Mouse (Mus musculus): ENCODE data around the gene Pacs1. TPM values are rescaled to one million over a fixed set of nuclear protein-coding genes. Genes with fewer than 3 reads are reported as not detected.

The Pacs1 gene
- polyA plus RNA-seq, 1 experiment from 2014 or later: 23.4 TPM

DNA sequence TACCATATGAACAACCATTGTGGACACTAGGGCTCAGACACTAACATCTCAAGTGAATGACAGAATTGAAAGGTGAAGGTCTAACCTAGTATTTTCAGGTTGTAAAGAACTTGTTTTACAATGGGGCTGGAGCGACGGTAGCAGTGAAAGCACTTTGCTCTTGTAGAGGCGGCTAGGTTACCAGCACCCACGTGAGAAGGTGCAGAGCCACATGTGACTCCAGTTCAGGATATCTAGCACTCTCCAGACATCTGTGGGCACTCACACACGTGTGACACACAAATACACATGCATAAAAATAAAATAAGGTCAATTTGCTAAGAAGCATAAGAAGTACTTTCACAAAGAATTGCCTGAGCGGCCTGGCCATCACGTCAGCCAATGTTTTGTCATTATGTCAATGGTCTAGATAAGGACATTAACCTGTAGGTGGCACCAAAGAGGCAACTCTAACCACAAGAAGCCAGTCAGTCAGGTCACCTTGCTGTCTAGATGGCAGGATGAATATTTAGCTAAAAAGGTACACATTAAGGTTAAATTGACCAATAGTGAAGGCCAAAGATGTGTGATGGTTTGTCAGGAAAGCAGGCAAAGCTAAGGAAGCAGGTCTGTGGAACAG lies 77.4 kb downstream of the Pacs1 start:
- 56% methylated on average over 7 of the region's 7 CpGs for WGBS
- H3K36me3 ChIP-seq (ENCODE audit: control insufficient read depth, insufficient read depth, low read length): no peaks in the 10 kb centered on the region
- ATAC-seq (replicated peaks; ENCODE audit: low FRiP score, low TSS enrichment, low read depth) (no peak), DNase-seq (ENCODE audit: low spot score) (peak; percentile 60)
- H3K9me3 ChIP-seq (ENCODE audit: control insufficient read depth, low read length): no peaks in the 10 kb centered on the region
- no peaks in the 10 kb centered on the region for H3K27me3 ChIP-seq (replicated peaks; ENCODE audit: control insufficient read depth, insufficient read depth, low read length)
- H3K4me3 ChIP-seq (ENCODE audit: low read depth, low read length): no peak overlapping the region
- no peak overlapping the region for H3K27ac ChIP-seq (ENCODE audit: low read depth)
- no peak overlapping the region for H3K4me2 ChIP-seq (ENCODE audit: low read length)
- H3K4me1 ChIP-seq (replicated peaks; ENCODE audit: control insufficient read depth, insufficient read depth, low read length): peaks cover 8% of the 10 kb centered on the region; the same call in 1 of the 2 replicates
- H3K9ac ChIP-seq (ENCODE audit: low read length): no peak overlapping the region

DNA sequence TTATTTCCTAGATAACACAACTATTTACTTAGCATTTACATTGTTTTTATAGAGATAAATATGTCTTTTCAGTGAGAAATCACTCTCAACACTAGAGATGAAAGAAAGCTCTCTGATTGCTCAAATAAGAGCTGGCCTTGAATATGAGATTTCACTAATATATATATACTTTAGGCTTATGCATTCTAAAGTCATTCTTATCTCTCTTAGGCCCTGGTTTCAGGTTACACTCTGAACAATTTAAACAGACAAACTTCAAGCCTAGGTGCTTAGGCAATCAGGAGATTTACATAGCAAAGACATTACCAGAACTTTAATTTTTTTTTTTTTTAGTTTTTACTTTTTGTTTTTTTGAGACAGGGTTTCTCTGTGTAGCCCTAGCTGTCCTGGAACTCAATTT lies 80.5 kb downstream of the Pacs1 start:
- Histone ChIP-seq H3K36me3 (ENCODE audit: control insufficient read depth, insufficient read depth, low read length) (no peaks in the 10 kb centered on the region), H3K4me2 (ENCODE audit: low read length) (no peak overlapping the region), H3K4me1 (replicated peaks; ENCODE audit: control insufficient read depth, insufficient read depth, low read length) (peaks cover 8% of the 10 kb centered on the region; the same call in 1 of the 2 replicates), H3K9me3 (ENCODE audit: control insufficient read depth, low read length) (no peaks in the 10 kb centered on the region), H3K9ac (ENCODE audit: low read length) (no peak overlapping the region), H3K27ac (ENCODE audit: low read depth) (no peak overlapping the region), H3K27me3 (replicated peaks; ENCODE audit: control insufficient read depth, insufficient read depth, low read length) (no peaks in the 10 kb centered on the region), H3K4me3 (ENCODE audit: low read depth, low read length) (no peak overlapping the region)
- no peak for DNase-seq (ENCODE audit: low spot score)
- no peak for ATAC-seq (replicated peaks; ENCODE audit: low FRiP score, low TSS enrichment, low read depth)

DNA sequence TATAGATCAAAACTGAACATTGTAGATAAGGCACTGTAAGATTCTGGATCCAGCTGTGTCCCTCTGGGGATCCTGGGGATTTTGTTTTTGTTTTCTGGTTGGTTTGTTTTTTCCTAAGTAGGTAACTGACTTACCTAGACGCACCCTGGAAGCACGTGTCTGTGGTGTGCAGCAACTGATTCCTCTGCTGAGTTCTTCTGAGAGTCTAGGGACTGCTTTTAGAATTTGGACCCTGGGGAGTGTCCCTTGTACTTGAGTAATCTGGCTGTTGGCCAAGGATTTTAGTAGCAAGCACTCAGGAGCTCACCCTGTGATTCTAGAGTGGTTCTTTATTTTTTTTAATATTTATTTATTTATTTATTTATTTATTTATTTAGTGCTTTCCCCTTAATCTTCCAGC lies 85.5 kb downstream of the Pacs1 start:
- H3K36me3 ChIP-seq (ENCODE audit: control insufficient read depth, insufficient read depth, low read length): no peaks in the 10 kb centered on the region
- 96% methylated on average over 2 of the region's 2 CpGs for WGBS
- no peak overlapping the region for H3K4me2 ChIP-seq (ENCODE audit: low read length)
- DNase-seq (ENCODE audit: low spot score): no peak
- H3K27ac ChIP-seq (ENCODE audit: low read depth): no peak overlapping the region
- no peaks in the 10 kb centered on the region for H3K27me3 ChIP-seq (replicated peaks; ENCODE audit: control insufficient read depth, insufficient read depth, low read length)
- ATAC-seq (replicated peaks; ENCODE audit: low FRiP score, low TSS enrichment, low read depth): no peak
- no peak overlapping the region for H3K9ac ChIP-seq (ENCODE audit: low read length)
- no peak overlapping the region for H3K4me3 ChIP-seq (ENCODE audit: low read depth, low read length)
- H3K4me1 ChIP-seq (replicated peaks; ENCODE audit: control insufficient read depth, insufficient read depth, low read length): peaks cover 8% of the 10 kb centered on the region; the same call in 1 of the 2 replicates
- H3K9me3 ChIP-seq (ENCODE audit: control insufficient read depth, low read length): peaks cover 8% of the 10 kb centered on the region; the same call in 1 of the 2 replicates

DNA sequence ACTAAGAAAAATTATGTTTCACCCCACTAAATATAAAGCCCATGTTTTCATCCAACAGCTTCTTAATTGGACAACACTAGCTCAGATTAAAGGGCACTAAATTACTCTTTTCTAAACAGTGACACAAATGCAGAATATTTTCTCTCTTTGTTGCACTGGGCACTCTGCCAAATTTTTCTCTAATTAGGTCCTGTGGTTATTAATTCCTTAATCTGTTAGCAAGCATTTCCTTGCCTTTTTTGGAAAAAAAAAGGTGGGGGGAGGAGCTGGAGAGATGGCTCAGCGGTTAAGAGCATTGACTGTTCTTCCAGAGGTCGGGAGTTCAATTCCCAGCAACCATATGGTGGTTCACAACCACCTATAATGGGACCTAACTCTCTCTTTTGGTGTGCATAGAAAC lies 91.0 kb downstream of the Pacs1 start:
- Histone ChIP-seq H3K4me2 (ENCODE audit: low read length) (no peak overlapping the region), H3K4me3 (ENCODE audit: low read depth, low read length) (no peak overlapping the region), H3K4me1 (replicated peaks; ENCODE audit: control insufficient read depth, insufficient read depth, low read length) (no peaks in the 10 kb centered on the region), H3K36me3 (ENCODE audit: control insufficient read depth, insufficient read depth, low read length) (no peaks in the 10 kb centered on the region), H3K9me3 (ENCODE audit: control insufficient read depth, low read length) (peaks cover 8% of the 10 kb centered on the region; the same call in 1 of the 2 replicates), H3K9ac (ENCODE audit: low read length) (no peak overlapping the region), H3K27ac (ENCODE audit: low read depth) (no peak overlapping the region), H3K27me3 (replicated peaks; ENCODE audit: control insufficient read depth, insufficient read depth, low read length) (no peaks in the 10 kb centered on the region)
- WGBS: 72% methylated on average over 2 of the region's 2 CpGs
- DNase-seq (ENCODE audit: low spot score) (no peak), ATAC-seq (replicated peaks; ENCODE audit: low FRiP score, low TSS enrichment, low read depth) (no peak)

DNA sequence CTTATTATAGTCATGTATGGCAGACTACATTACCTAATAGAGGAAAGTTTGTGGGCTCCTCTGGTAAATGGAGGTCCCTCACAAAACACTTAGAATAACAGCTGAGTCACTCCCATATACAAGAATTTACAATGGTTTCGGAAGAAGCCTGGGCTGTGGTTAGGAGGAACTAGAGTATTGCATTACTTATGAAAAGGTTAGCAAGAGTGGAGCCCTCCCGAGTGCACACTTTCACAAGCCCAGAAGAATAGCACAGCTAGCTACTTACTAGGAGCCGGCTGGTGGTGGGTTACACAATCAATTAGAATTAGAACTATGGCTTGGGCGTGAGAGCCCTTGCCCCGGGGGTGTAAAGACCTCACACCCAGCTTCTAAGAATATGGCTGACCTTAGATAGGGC lies 94.3 kb downstream of the Pacs1 start:
- no peak overlapping the region for H3K4me2 ChIP-seq (ENCODE audit: low read length)
- ATAC-seq (replicated peaks; ENCODE audit: low FRiP score, low TSS enrichment, low read depth) (no peak), DNase-seq (ENCODE audit: low spot score) (no peak)
- no peaks in the 10 kb centered on the region for H3K27me3 ChIP-seq (replicated peaks; ENCODE audit: control insufficient read depth, insufficient read depth, low read length)
- H3K27ac ChIP-seq (ENCODE audit: low read depth): no peak overlapping the region
- H3K9me3 ChIP-seq (ENCODE audit: control insufficient read depth, low read length): no peaks in the 10 kb centered on the region
- WGBS: 76% methylated on average over 5 of the region's 5 CpGs
- H3K4me1 ChIP-seq (replicated peaks; ENCODE audit: control insufficient read depth, insufficient read depth, low read length): no peaks in the 10 kb centered on the region
- no peaks in the 10 kb centered on the region for H3K36me3 ChIP-seq (ENCODE audit: control insufficient read depth, insufficient read depth, low read length)
- no peak overlapping the region for H3K9ac ChIP-seq (ENCODE audit: low read length)
- no peak overlapping the region for H3K4me3 ChIP-seq (ENCODE audit: low read depth, low read length)

DNA sequence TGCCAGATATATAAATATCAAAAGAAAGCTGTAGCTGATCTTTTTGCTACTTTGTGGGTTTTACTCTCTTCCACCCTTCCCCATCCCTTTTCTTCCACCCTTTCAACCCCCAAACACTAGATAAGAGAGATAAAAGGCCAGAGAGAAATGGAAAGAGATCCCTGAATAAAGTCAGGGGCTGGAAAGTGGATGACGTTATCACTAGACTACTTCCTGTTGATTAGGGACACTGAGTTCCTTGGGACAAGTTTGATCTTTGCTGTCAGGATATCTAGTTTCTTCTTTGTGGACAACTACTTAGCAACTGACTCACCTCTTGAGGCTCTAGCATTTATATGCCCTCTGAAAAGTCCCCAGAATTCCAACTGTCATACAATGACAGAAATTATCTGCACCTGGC lies 102.5 kb downstream of the Pacs1 start:
- H3K4me1 ChIP-seq (replicated peaks; ENCODE audit: control insufficient read depth, insufficient read depth, low read length): no peaks in the 10 kb centered on the region
- no peaks in the 10 kb centered on the region for H3K9me3 ChIP-seq (ENCODE audit: control insufficient read depth, low read length)
- no peak for DNase-seq (ENCODE audit: low spot score)
- no peaks in the 10 kb centered on the region for H3K27me3 ChIP-seq (replicated peaks; ENCODE audit: control insufficient read depth, insufficient read depth, low read length)
- H3K4me3 ChIP-seq (ENCODE audit: low read depth, low read length): no peak overlapping the region
- H3K36me3 ChIP-seq (ENCODE audit: control insufficient read depth, insufficient read depth, low read length): peaks cover 3% of the 10 kb centered on the region; the same call in 1 of the 2 replicates
- WGBS: 90% methylated on average over 1 of the region's 1 CpGs
- no peak overlapping the region for H3K4me2 ChIP-seq (ENCODE audit: low read length)
- no peak for ATAC-seq (replicated peaks; ENCODE audit: low FRiP score, low TSS enrichment, low read depth)
- H3K9ac ChIP-seq (ENCODE audit: low read length): no peak overlapping the region
- H3K27ac ChIP-seq (ENCODE audit: low read depth): no peak overlapping the region

DNA sequence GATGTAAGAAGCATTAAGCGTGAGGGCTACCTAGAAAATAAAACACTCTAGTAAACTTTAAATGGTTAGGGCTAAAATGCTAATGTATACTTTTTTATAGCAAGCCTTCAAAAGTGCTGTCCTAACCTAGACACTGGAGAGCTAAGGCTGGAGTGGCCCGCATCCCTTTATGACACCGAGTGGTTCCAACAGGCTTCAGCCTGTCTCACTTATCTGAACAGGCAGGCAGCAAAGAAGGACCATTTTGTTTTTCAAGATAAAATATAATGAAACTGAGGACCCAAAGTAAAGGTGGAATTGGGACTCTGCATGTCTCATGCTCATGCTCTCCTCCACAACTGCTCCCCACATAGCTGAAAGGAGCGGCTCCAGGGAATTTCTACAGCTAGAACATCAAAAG lies 105.4 kb downstream of the Pacs1 start:
- H3K36me3 ChIP-seq (ENCODE audit: control insufficient read depth, insufficient read depth, low read length): peaks cover 3% of the 10 kb centered on the region; the same call in 1 of the 2 replicates
- DNase-seq (ENCODE audit: low spot score) (no peak), ATAC-seq (replicated peaks; ENCODE audit: low FRiP score, low TSS enrichment, low read depth) (no peak)
- H3K27ac ChIP-seq (ENCODE audit: low read depth): no peak overlapping the region
- WGBS: 83% methylated on average over 4 of the region's 4 CpGs
- H3K4me3 ChIP-seq (ENCODE audit: low read depth, low read length): no peak overlapping the region
- H3K4me1 ChIP-seq (replicated peaks; ENCODE audit: control insufficient read depth, insufficient read depth, low read length): no peaks in the 10 kb centered on the region
- H3K4me2 ChIP-seq (ENCODE audit: low read length): no peak overlapping the region
- H3K9me3 ChIP-seq (ENCODE audit: control insufficient read depth, low read length): no peaks in the 10 kb centered on the region
- no peaks in the 10 kb centered on the region for H3K27me3 ChIP-seq (replicated peaks; ENCODE audit: control insufficient read depth, insufficient read depth, low read length)
- H3K9ac ChIP-seq (ENCODE audit: low read length): no peak overlapping the region

DNA sequence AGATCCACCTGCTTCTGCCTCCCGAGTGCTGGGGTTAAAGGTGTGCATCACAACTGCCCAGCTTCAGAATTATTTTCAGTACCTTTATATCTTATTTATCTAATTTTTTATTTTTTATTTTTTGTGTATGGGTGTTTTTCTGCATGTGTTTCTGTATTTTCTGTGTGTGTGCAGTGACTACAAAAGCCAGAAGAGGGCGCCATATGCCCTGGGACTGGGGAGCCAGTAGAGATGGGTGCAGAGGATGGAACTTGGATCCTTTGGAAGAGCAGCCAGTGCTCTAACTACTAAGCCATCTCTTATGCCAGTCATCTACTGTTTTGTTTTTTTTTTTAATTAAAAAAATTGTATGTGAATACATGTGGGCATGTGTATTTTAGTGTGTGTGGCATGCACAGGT lies 108.5 kb downstream of the Pacs1 start:
- H3K27me3 ChIP-seq (replicated peaks; ENCODE audit: control insufficient read depth, insufficient read depth, low read length): no peaks in the 10 kb centered on the region
- ATAC-seq (replicated peaks; ENCODE audit: low FRiP score, low TSS enrichment, low read depth): no peak

DNA sequence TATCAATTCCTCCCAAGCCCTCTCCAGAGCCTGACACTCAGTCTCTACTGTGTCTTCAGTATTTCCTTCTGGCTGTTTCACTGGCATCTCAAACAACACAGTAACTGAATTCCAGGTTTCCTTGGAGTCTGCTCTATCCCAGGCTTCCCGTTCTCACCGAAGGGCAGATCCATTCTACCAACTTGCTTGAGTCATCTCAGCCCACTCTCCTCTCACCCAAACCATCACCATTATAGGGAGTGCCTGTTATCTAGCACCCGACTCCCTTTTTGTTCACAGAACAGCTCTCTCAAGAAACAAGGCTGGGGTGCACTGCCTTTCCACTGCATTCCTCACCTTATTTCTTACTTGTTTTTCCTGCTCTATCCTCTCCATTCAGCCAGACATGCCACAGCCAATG lies 111.0 kb downstream of the Pacs1 start:
- WGBS: 97% methylated on average over 3 of the region's 3 CpGs

More for the DNA sequence above, 108.5 kb downstream of the Pacs1 start:
- Histone ChIP-seq H3K9ac (ENCODE audit: low read length) (no peak overlapping the region), H3K36me3 (ENCODE audit: control insufficient read depth, insufficient read depth, low read length) (peaks cover 6% of the 10 kb centered on the region; the same call in 1 of the 2 replicates), H3K4me3 (ENCODE audit: low read depth, low read length) (no peak overlapping the region), H3K27ac (ENCODE audit: low read depth) (no peak overlapping the region), H3K4me2 (ENCODE audit: low read length) (no peak overlapping the region), H3K4me1 (replicated peaks; ENCODE audit: control insufficient read depth, insufficient read depth, low read length) (no peaks in the 10 kb centered on the region), H3K9me3 (ENCODE audit: control insufficient read depth, low read length) (no peaks in the 10 kb centered on the region)
- 71% methylated on average over 2 of the region's 2 CpGs for WGBS
- DNase-seq (ENCODE audit: low spot score): no peak

More for the DNA sequence above, 111.0 kb downstream of the Pacs1 start:
- Histone ChIP-seq H3K4me2 (ENCODE audit: low read length) (no peak overlapping the region), H3K27me3 (replicated peaks; ENCODE audit: control insufficient read depth, insufficient read depth, low read length) (no peaks in the 10 kb centered on the region), H3K4me1 (replicated peaks; ENCODE audit: control insufficient read depth, insufficient read depth, low read length) (no peaks in the 10 kb centered on the region), H3K9ac (ENCODE audit: low read length) (no peak overlapping the region), H3K9me3 (ENCODE audit: control insufficient read depth, low read length) (no peaks in the 10 kb centered on the region), H3K4me3 (ENCODE audit: low read depth, low read length) (no peak overlapping the region), H3K36me3 (ENCODE audit: control insufficient read depth, insufficient read depth, low read length) (peaks cover 6% of the 10 kb centered on the region; the same call in 1 of the 2 replicates), H3K27ac (ENCODE audit: low read depth) (no peak overlapping the region)
- ATAC-seq (replicated peaks; ENCODE audit: low FRiP score, low TSS enrichment, low read depth): no peak
- DNase-seq (ENCODE audit: low spot score): no peak

Measured in intestine, embryonic 14.5 days (tissue).